Mouse (Mus musculus) heart, postnatal 0 days (tissue): ENCODE data around the gene Tgif2. TPM values are rescaled to one million over a fixed set of nuclear protein-coding genes. Genes with fewer than 3 reads are reported as not detected.

ENCODE experiments used
- ATAC-seq: fragments of 200-750 bp; cut with Nextera tagmentation; 2 replicates; pipeline ENCODE4 v1.8.0; 2017; ENCODE audit warnings: low read depth, moderate number of reproducible peaks, moderate library complexity; ENCODE audit not compliant: insufficient read depth
- DNase-seq: peaks from one replicate; pipeline ENCODE4 v3.0.0-alpha.2; 2016; ENCODE audit warnings: low spot score
- H3K27ac ChIP-seq: fragments of 300-500 bp; sonication (generic); 2 replicates; pipeline ENCODE4 v1.5.1; 2014; ENCODE audit warnings: low read depth, mild to moderate bottlenecking
- H3K27me3 ChIP-seq: fragments of 300-500 bp; sonication (generic); 2 replicates; pipeline ENCODE4 v1.6.1; 2014; ENCODE audit warnings: low read length, mixed read lengths; ENCODE audit not compliant: control insufficient read depth, insufficient read depth
- H3K36me3 ChIP-seq: fragments of 300-500 bp; sonication (generic); replicated peaks from 2 replicates; pipeline ENCODE4 v1.6.1; 2014; ENCODE audit warnings: low read length, mixed read lengths; ENCODE audit not compliant: control insufficient read depth, insufficient read depth
- H3K4me1 ChIP-seq: fragments of 300-500 bp; sonication (generic); 2 replicates; pipeline ENCODE4 v1.6.1; 2014; ENCODE audit warnings: antibody characterized with exemption; ENCODE audit not compliant: control insufficient read depth, insufficient read depth
- H3K4me2 ChIP-seq: fragments of 300-500 bp; sonication (generic); 2 replicates; pipeline ENCODE4 v1.6.1; 2014; ENCODE audit warnings: low read depth, mild to moderate bottlenecking, low read length, moderate library complexity
- H3K4me3 ChIP-seq: fragments of 300-500 bp; sonication (generic); 2 replicates; pipeline ENCODE4 v1.5.1; 2014; ENCODE audit warnings: low read depth, low read length
- H3K9ac ChIP-seq: fragments of 300-500 bp; sonication (generic); replicated peaks from 2 replicates; pipeline ENCODE4 v1.6.1; 2014; ENCODE audit warnings: low read depth, low read length, mixed read lengths
- H3K9me3 ChIP-seq: fragments of 300-500 bp; sonication (generic); replicated peaks from 2 replicates; pipeline ENCODE4 v1.6.1; 2016; ENCODE audit warnings: low read length; ENCODE audit not compliant: control insufficient read depth
- CTCF ChIP-seq: IDR thresholded peaks from 2 replicates; pipeline ENCODE4 v1.5.1; 2016; ENCODE audit warnings: antibody characterized with exemption, control low read depth, low read depth
- EP300 ChIP-seq: IDR thresholded peaks from 2 replicates; pipeline ENCODE4 v1.6.1; 2016; ENCODE audit warnings: antibody characterized with exemption, low read depth
- WGBS: fragments of 180-500 bp; shearing (Covaris S2); extraction: QIAGEN DNeasy Blood & Tissue Kit; methylation state at CpG from one replicate; pipeline ENCODE4 v1.1.7; 2014; 5-methylcytosine and 5-hydroxymethylcytosine counted together
- polyA plus RNA-seq: library from polyadenylated mRNA; unstranded; fragments of >200 nt; fragmentation: Nextera tagmentation; extraction: Ambion mirVana; gene quantifications from 2 replicates; pipeline ENCODE4 v1.2.1, GENCODE M21; 2015
- total RNA-seq: library from RNA; depleted of rRNA; stranded (reverse); fragments of >200 nt; gene quantifications from 2 replicates; pipeline ENCODE4 v1.2.3, GENCODE M21; 2014; ENCODE audit warnings: low replicate concordance

Tgif2 gene
- total and polyA plus RNA-seq, 2 experiments from 2014 or later = 14.6 to 19.7 TPM

GRCm38 (mm10) chr2:156862041-156862717 is 22.4 kb downstream of the Tgif2 start:
- WGBS = under 1% methylated on average over 19 of the region's 19 CpGs
- no peaks in the 10 kb centered on the region for H3K27me3 ChIP-seq
- DNase-seq = peak; percentile 44
- H3K9me3 ChIP-seq = no peaks in the 10 kb centered on the region
- TF ChIP-seq EP300 (no peak), CTCF (no peak)
- H3K36me3 ChIP-seq = peaks cover 23% of the 10 kb centered on the region
- H3K4me2 ChIP-seq = peak overlapping the region; percentile 91
- H3K4me1 ChIP-seq = peaks cover 14% of the 10 kb centered on the region
- H3K9ac ChIP-seq = peak overlapping the region; percentile 73
- peak overlapping the region; percentile 95 for H3K27ac ChIP-seq
- H3K4me3 ChIP-seq = peak overlapping the region; percentile 92
- ATAC-seq = no peak

- ATAC-seq = peak; percentile 96
- peak within 1 kb of the TSS; percentile 95 for H3K27ac ChIP-seq
- under 1% methylated on average over 97 of the region's 98 CpGs for whole genome bisulfite sequencing
These were observed 23.1 kb downstream of the Tgif2 start, which contains the start of gene Rab5if for GRCm38 (mm10) chr2:156862772-156863486. Gene Rab5if, plus strand, starts transcription at chr2:156863128.

DNA sequence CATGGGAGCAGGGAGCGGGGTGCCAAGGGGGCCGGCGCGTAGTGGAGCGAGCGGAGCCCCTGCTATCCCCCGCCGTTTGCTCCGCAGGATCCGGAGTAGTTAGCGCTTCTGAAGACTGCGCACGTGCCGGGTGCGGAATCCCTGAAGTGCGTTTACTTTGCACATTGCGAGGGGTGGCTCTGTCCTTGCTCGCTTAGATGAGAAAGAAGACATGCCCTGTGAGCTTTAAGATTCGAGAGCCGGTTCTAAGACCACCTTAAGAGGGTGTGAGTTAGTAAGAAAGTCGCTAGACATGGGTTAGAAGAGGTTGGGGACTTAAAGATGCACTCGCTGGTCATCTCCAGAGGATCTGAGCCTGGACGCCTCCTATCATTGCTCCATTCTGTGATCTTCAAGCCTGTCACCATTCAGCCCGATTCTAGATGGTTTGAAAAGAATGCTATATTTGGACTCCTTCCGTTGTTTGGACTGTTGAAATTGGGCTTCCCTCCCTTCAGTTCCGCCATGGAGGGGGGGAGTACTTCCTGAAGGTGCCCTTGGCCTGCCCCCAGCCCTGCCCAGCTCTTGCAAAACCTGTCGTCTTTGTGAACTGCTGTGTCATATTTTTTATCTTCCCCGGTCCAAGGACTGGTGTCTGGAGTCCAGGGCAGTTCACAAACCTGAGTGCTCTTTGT is 23.8 kb downstream of the Tgif2 start:
- ATAC-seq (peak; percentile 36), DNase-seq (peak; percentile 43)
- WGBS = 1% methylated on average over 28 of the region's 28 CpGs
- H3K9me3 ChIP-seq = no peaks in the 10 kb centered on the region
- H3K4me3 ChIP-seq = peak overlapping the region; percentile 92
- peak overlapping the region; percentile 97 for H3K9ac ChIP-seq
- no peaks in the 10 kb centered on the region for H3K27me3 ChIP-seq
- peak overlapping the region; percentile 95 for H3K27ac ChIP-seq
- TF ChIP-seq CTCF (no peak), EP300 (no peak)
- peaks cover 32% of the 10 kb centered on the region for H3K36me3 ChIP-seq
- H3K4me2 ChIP-seq = peak overlapping the region; percentile 91
- peaks cover 13% of the 10 kb centered on the region for H3K4me1 ChIP-seq

More at GRCm38 (mm10) chr2:156862772-156863486, 23.1 kb downstream of the Tgif2 start, which contains the start of gene Rab5if:
- Histone ChIP-seq H3K4me3 (peak within 1 kb of the TSS; percentile 92), H3K4me1 (peaks cover 13% of the 10 kb centered on the region), H3K9me3 (no peaks in the 10 kb centered on the region), H3K36me3 (peaks cover 30% of the 10 kb centered on the region), H3K27me3 (no peaks in the 10 kb centered on the region), H3K9ac (peak within 1 kb of the TSS; percentile 97), H3K4me2 (peak within 1 kb of the TSS; percentile 91)
- TF ChIP-seq EP300 = peak; percentile 87; the same call in 1 of the 2 replicates
- TF ChIP-seq CTCF = peak; percentile 70
- peak; percentile 95 for DNase-seq

DNA sequence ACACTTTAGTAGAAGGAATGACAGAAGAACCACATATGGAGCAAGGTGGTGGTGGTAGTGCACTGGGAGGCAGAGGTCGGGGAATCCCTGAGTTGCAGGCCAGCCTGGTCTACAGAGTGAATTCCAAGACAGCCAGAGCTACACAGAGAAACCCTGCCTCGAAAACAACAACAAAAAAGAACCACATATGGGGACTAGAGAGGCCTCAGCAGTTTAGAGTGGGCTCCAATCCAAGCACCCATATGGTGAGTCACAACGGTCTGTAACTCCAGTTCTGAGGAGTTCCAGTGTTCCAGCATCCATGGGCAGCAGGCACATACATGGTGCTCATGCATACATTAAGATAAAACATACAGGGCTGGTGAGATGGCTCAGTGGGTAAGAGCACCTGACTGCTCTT is 24.7 kb downstream of the Tgif2 start:
- WGBS = 73% methylated on average over 3 of the region's 3 CpGs
- H3K36me3 ChIP-seq = peaks cover 37% of the 10 kb centered on the region

GRCm38 (mm10) chr2:156868994-156869393 is 29.2 kb downstream of the Tgif2 start:
- H3K4me1 ChIP-seq = peaks cover 11% of the 10 kb centered on the region
- no peak overlapping the region for H3K4me3 ChIP-seq
- 68% methylated on average over 8 of the region's 8 CpGs for WGBS
- H3K36me3 ChIP-seq = peaks cover 76% of the 10 kb centered on the region
- H3K9ac ChIP-seq = no peak overlapping the region
- no peak for ATAC-seq
- TF ChIP-seq CTCF = no peak
- TF ChIP-seq EP300 = no peak
- no peaks in the 10 kb centered on the region for H3K27me3 ChIP-seq
- DNase-seq = no peak
- no peaks in the 10 kb centered on the region for H3K9me3 ChIP-seq
- H3K27ac ChIP-seq = no peak overlapping the region
- H3K4me2 ChIP-seq = no peak overlapping the region

More for the DNA sequence above, 24.7 kb downstream of the Tgif2 start:
- TF ChIP-seq EP300 (no peak), CTCF (no peak)
- H3K9me3 ChIP-seq = no peaks in the 10 kb centered on the region
- peak overlapping the region; percentile 95; the same call in 1 of the 2 replicates for H3K27ac ChIP-seq
- ATAC-seq = no peak
- peak overlapping the region; percentile 91 for H3K4me2 ChIP-seq
- H3K4me1 ChIP-seq = peaks cover 13% of the 10 kb centered on the region
- peak overlapping the region; percentile 97; the same call in 1 of the 2 replicates for H3K9ac ChIP-seq
- H3K4me3 ChIP-seq = peak overlapping the region; percentile 92
- no peaks in the 10 kb centered on the region for H3K27me3 ChIP-seq
- no peak for DNase-seq
